Mouse (Mus musculus): ENCODE data around the gene Msl2.

DNA sequence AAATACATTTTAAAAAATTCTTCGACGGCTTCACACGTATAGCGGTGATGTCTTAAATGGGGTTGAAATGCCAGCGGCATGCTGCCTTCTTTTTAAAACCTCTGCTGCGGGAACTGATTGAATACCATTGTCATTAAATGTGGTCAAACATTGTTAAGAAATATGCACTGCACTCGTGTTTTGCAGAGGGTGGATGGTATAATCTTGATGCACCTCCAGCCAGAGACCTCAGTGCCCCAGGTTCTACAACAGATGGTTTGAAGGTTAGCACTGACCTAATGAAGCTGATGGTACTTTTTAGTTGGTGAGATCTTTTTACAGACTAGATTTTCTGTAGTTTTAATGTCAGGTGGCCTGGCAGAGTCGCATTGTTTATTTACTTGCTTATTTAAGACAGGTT lies 1.8 kb downstream of the Msl2 start:
- TF ChIP-seq CTCF (IDR thresholded peaks at IDR 0.05; ENCODE audit: low read depth) (no peak), EP300 (IDR thresholded peaks at IDR 0.05; ENCODE audit: low read depth) (no peak)
